Mouse (Mus musculus): ENCODE results near the gene Gm14391.
"Not testable (repeated sequence)": the region's sequence is repeated elsewhere in the genome, so short reads cannot be mapped to it uniquely, and the experiment has no call there.

Gm14391 gene

DNA sequence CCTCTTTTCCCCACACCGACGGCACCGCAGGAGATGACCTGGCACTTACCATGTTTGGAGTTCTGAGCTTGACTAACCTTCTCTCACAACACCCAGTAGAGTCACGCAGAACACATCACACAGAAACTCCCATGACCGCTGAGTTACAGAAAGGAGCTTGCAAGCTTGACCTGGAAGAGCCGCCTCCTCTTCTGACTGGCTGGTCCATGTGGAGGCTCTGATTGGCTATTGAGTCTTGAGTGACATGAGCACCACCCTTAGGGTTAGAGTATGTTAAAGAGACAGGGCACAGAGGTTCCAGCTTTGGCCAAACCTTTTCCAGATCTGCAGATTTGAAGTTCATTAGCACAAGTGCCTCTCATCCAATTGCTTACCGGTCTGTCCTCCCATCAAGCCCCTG lies at the start of gene Gm14391:
Gene Gm14391, minus strand, starts transcription at position 186 of the 400 bp plus-strand sequence.
- not testable (repeated sequence) for DNase-seq

DNA sequence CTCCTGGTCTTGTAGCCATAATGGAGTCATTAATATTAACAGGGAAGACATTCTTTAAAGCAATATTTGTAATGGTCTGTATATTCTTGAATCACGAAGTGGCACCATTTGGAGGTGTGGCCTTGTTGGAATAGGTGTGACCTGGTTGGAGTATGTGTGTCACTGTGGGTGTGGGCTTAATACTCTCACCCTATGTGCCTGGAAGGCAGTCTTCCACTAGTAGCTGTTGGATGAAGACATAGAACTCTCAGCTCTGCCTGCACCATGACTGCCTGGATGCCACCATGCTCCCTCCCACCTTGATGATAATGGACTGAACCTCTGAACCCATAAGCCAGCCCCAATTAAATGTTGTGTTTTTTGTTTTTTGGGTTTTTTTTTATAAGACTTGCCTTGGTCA lies 27.7 kb downstream of the Gm14391 start:
- DNase-seq = not testable (repeated sequence)

GRCm38 (mm10) chr2:175176312-175176711 lies 30.4 kb downstream of the Gm14391 start:
- no peak for DNase-seq

GRCm38 (mm10) chr2:175175401-175176180 lies 31.1 kb downstream of the Gm14391 start, which contains the start of gene Gm14443:
Gene Gm14443, minus strand, starts transcription at chr2:175175871.
- DNase-seq = not testable (repeated sequence)

DNA sequence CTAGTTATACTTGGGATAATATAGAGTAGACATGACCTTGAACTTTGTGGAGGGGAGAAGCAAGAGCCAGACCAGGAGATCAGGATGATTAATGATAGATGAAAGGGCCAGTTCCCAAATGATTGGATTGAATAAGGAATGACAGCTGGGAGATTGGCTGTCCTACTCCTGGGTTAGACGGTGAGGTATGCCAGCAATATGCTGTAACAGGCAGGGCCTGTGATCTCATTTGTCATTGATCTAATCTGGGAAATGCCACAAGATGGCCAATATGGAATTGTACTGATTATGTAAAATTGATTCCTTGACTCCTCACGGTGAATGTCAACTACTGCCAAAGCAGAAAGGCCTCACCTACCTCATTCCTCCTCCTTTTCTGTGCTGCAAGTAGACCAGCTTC lies 32.7 kb downstream of the Gm14391 start:
- DNase-seq = not testable (repeated sequence)

DNA sequence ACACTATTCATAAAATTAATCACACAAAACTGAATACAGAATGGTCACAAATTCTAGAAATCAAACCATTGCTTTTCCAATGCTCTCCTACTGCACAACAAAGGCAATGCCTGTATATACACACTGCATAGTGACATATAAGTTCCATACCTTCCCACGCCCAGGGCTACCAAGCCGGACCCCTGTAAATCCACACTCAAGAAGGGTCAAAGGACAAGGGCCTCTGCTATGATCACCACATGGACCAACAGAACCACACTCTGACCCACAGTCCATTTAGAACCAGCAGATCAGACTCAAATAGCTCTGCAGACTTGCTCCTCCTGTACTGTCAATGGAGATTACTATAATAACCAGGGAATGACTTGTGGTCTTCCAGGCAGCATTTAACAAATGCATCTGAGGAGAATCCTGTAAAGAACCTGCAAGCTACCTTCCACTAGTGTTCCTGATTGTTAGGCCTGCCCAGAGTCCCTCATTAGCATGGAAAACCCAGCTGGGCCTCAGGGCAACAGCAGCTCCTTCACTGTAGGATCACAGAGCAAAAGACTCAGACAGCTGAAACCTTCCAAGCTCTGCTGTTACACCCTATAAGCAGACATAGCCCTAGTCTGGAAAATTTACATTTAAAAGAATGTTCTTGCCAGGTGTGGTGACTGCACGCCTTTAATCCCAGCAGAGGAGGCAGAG lies 33.7 kb downstream of the Gm14391 start:
- DNase-seq = not testable (repeated sequence)

GRCm38 (mm10) chr2:175172123-175172522 lies 34.6 kb downstream of the Gm14391 start:
- DNase-seq = no peak

DNA sequence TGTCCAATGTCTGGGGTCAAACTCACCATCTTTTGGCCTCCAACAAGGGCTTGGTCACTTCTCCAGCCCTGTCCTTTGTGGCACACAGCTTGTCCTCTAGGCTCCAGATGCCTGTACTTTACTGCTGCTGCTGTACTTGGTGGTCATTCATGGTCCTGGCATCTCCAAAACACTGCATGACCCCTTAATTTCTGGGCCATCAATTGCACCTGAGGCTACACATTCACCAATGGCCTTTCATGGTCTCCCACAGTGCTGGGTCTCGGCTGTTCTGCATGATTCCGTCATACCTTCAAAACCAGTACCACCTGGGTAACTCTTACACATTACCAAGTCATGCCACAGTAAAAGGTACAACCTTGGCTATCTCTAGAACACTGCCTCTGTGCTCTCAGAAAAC lies 39.8 kb downstream of the Gm14391 start:
- not testable (repeated sequence) for DNase-seq

DNA sequence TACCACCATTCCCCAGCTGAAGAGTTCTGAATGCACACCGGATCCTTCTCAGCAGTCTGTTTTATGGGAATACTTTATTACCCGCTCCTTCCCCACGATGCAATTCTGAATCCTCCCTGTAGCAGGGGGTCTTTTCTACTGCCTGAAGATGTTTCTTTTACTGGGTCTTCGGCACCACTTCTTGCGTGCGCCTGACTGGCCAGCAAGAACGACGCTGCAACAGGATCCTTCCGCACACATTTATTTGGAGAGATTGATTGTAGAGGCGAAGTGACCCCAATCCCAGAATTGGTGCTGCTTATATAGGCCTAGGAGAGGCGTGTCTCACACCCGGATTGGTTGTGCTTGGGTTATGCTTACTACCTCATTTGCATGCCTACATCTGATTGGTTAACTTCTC lies 41.6 kb downstream of the Gm14391 start:
- DNase-seq = not testable (repeated sequence)

GRCm38 (mm10) chr2:175161438-175161837 lies 45.3 kb downstream of the Gm14391 start:
- not testable (repeated sequence) for DNase-seq

DNA sequence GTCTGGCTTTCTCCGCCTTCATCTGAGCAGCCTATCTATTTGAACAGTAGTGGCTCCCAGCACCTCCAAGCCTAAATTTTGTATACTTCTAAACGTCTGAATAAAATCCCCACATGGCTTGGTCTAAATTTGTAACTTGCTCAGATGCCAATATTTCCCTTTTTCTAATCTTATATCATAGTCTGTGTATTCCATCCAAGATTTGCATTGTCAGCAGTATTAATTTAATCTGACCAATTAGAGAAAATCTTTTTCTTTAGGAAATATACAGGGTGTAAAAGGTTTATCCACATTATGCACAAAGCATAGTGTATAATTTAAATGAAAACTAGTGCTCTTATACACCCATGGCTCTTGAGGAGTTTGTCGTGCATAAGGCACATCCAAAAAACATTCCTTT lies 48.1 kb downstream of the Gm14391 start:
- DNase-seq = no peak

GRCm38 (mm10) chr2:175156696-175157095 lies 50.0 kb downstream of the Gm14391 start:
- DNase-seq = no peak

- DNase-seq = not testable (repeated sequence)
These were observed 64.8 kb downstream of the Gm14391 start, which contains the start of gene Gm14399 for GRCm38 (mm10) chr2:175141993-175142295. Gene Gm14399, minus strand, starts transcription at chr2:175142012.

GRCm38 (mm10) chr2:175141118-175141992 lies 65.4 kb downstream of the Gm14391 start:
- peak; percentile 9 to 28 for DNase-seq
